Mouse (Mus musculus): ENCODE data around the gene N4bp3. TPM values are rescaled to one million over a fixed set of nuclear protein-coding genes. Genes with fewer than 3 reads are reported as not detected.

N4bp3 gene
- 15.0 and 25.7 TPM in 2 replicates for polyA plus RNA-seq (2012; rRNA removed; ENCODE audit: low replicate concordance)

DNA sequence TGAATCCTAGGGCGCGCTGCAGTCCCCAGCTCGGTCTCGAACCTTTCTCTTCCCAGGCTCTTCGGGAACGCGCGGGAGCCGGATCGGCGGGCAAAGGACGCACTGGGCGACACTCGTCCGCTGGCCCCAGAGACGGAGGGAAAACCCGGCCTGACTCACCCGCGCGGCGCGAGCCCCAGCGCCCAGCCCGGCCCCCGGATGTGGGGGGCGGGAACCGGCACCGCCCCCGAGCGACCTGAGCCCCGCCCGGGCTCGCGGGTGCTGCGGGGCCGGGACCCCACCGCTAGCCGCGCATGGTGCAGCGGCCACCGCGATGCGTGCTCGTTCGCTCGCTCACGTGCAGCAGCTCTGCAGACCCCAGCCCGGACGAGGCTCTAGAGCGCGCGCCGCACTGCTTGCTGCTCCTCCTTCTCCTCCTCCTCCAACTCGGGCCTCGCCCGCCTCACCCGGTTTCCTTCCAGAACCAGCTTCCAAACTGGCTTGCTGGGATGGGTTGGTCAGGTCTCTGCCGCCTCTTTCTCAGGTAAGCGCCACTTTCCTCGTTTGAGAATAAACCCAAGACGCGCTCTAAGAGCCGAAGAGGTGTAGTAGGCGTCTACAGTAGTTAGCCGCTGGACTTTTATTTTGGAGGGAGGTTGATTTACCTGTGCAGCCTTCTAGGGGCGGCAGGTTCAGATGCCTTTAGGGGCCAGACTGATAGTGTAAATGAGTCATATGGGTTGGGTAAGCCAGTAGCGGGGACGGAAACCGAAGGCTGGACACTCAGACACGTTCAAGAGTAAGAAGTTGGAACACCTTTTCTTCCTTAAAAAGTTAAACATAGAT, at the start of gene N4bp3, which contains the start of gene D930048N14Rik:
TSS of gene N4bp3 (minus strand) at position 152 of the 825 bp plus-strand sequence.
TSS of gene D930048N14Rik (plus strand) at position 264 of the 825 bp plus-strand sequence.

DNA sequence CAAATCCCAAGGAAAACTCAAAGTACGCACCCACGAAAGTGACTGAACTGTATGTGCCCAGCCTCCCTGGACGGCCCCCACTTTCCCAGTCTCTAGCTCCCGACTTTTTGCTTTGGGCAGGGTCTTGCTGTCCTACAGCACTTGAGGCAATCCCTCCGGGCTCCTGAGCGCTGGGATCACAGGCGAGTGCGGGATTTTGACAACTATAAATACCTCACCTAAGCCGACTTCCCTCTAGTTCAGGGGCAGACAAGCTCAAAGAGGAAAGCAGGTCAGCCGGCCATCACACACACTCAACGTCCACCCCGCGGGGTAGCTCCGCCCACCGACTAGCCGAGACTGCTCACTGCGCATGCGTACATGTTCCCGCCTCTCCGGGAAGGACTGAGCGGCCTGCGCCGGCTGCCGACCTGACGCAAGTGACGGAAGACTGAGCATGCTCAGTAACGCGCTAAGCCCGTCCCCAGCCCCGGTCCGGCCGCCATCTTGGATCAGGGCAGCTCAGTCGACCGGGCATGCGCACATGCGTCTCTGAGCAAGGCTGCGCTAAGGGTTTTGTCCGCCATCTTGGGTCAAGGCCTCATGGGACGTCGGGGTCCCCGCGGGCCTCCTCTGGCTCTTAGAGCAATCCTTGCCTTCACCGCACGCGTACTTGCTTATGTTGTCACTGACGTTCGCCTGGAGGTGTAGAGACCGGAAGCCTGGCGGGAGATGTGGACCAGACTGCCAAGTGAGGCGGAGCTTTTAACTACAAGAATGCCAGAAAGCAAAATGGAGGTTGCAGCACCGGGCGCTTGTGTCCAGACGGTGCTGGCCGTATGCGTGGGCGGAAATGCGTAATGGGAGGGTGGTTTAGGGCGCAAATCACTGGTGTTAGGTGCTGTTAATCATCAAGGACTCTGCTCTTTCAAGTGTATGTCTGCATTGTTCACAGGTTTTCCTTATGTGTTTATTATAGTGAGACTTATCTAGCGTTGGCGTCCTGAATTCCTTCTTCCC, 38.0 kb upstream of the N4bp3 start, which contains the start of gene 0610009B22Rik:
TSS of gene 0610009B22Rik (minus strand) at position 545 of the 999 bp plus-strand sequence.

DNA sequence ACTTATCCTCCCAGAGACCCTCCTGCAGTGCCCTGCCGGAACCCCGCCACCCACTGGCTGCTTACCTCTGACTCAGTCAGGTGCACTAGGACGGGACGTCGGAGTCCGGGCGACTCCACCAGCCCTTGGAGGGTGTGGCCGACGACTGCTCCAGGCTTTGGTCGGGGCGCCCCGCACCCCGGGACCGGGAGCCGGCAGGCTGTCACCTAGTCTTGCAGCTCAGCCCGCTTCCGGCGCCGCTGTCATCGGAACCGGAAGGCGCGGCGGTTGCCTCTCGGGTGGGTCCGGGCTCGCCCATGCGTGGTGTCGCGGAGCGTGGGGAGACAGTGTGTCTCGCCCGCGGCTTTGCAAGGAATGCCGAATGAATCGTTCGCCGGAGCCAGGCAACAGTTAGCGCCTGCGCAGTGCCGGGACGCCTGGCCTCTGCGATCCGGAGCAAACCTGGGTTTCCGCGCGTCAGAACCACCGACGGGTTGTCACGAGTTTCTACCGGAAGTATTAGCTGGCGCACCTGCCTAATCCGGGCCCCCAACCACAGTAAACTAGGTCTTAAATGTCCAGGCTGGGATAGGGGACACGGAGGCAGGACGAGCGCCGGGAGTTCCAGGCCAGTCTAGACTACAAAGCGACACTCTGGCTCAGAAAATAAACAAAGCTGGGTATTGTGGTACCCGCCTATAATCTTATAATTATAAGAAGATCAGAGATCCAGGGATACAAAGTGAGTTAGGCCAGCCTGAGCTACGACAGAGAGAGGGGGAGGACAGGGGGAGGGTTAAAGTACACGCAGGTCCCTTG, 14.9 kb downstream of the N4bp3 start, which contains the start of gene Rmnd5b:
TSS of gene Rmnd5b (minus strand) at position 372 of the 798 bp plus-strand sequence.

GRCm38 (mm10) chr11:51619409-51620060, 31.1 kb downstream of the N4bp3 start, which contains the start of gene Nhp2:
Nhp2 (plus strand) TSS chr11:51619735.

GRCm38 (mm10) chr11:51606447-51607095, 44.1 kb downstream of the N4bp3 start, which contains the start of gene Hnrnpab:
Hnrnpab (minus strand) TSS chr11:51606847.

Other genes with a start within 250 kb of the N4bp3 start
- gene Phykpl, start 66.1 kb downstream of the N4bp3 start, polyA plus RNA-seq (2012; rRNA removed; ENCODE audit: low replicate concordance), result 23.0 and 28.5 TPM in 2 replicates
- 54.4 and 330 TPM in 2 replicates for gene Hnrnpab, start 44.0 kb downstream of the N4bp3 start, polyA plus RNA-seq (2012; rRNA removed; ENCODE audit: low replicate concordance)
- 40.3 and 46.3 TPM in 2 replicates for gene Nhp2, start 31.1 kb downstream of the N4bp3 start, polyA plus RNA-seq (2012; rRNA removed; ENCODE audit: low replicate concordance)
- gene Rmnd5b, start 14.9 kb downstream of the N4bp3 start, polyA plus RNA-seq (2012; rRNA removed; ENCODE audit: low replicate concordance), result 68.7 and 101 TPM in 2 replicates
- gene D930048N14Rik, start 112 bp upstream of the N4bp3 start, polyA plus RNA-seq (2012; rRNA removed; ENCODE audit: low replicate concordance), result 11.3 and 15.7 TPM in 2 replicates
- gene 0610009B22Rik, start 38.0 kb upstream of the N4bp3 start, polyA plus RNA-seq (2012; rRNA removed; ENCODE audit: low replicate concordance), result 7.2 and 20.1 TPM in 2 replicates
- 20.1 and 20.8 TPM in 2 replicates for gene Sec24a, start 112.8 kb upstream of the N4bp3 start, polyA plus RNA-seq (2012; rRNA removed; ENCODE audit: low replicate concordance)
- 9.2 and 69.1 TPM in 2 replicates for gene Sar1b, start 112.8 kb upstream of the N4bp3 start, polyA plus RNA-seq (2012; rRNA removed; ENCODE audit: low replicate concordance)
- 13.3 and 21.2 TPM in 2 replicates for gene Jade2, start 206.8 kb upstream of the N4bp3 start, polyA plus RNA-seq (2012; rRNA removed; ENCODE audit: low replicate concordance)

Measured in mammary gland, adult 2 months (tissue).